Mouse (Mus musculus) neural tube, embryonic 12.5 days (tissue): ENCODE results near the gene Fmnl2. TPM values are rescaled to one million over a fixed set of nuclear protein-coding genes. Genes with fewer than 3 reads are reported as not detected.
A peak's percentile ranks its signal among the peaks of the same experiment; 100 is the strongest.

Experiments
- ATAC-seq: fragments of 200-750 bp; cut with Nextera tagmentation; 2 replicates; pipeline ENCODE4 v1.8.0; 2017; ENCODE audit warnings: low read depth, mild to moderate bottlenecking, moderate TSS enrichment, moderate library complexity; ENCODE audit not compliant: low FRiP score
- H3K27ac ChIP-seq: fragments of 300-500 bp; sonication (generic); 2 replicates; pipeline ENCODE4 v1.5.1; 2016
- H3K27me3 ChIP-seq: fragments of 300-500 bp; sonication (generic); replicated peaks from 2 replicates; pipeline ENCODE4 v1.6.1; 2016; ENCODE audit warnings: mild to moderate bottlenecking
- H3K36me3 ChIP-seq: fragments of 300-500 bp; sonication (generic); 2 replicates; pipeline ENCODE4 v1.6.1; 2016; ENCODE audit warnings: mild to moderate bottlenecking
- H3K4me1 ChIP-seq: fragments of 300-500 bp; sonication (generic); 2 replicates; pipeline ENCODE4 v1.6.1; 2016
- H3K4me2 ChIP-seq: fragments of 300-500 bp; sonication (generic); replicated peaks from 2 replicates; pipeline ENCODE4 v1.6.1; 2016; ENCODE audit warnings: mild to moderate bottlenecking
- H3K4me3 ChIP-seq: fragments of 300-500 bp; sonication (generic); 2 replicates; pipeline ENCODE4 v1.5.1; 2016
- H3K9ac ChIP-seq: fragments of 300-500 bp; sonication (generic); 2 replicates; pipeline ENCODE4 v1.6.1; 2016; ENCODE audit warnings: mild to moderate bottlenecking
- H3K9me3 ChIP-seq: fragments of 300-500 bp; sonication (generic); 2 replicates; pipeline ENCODE4 v1.6.1; 2016; ENCODE audit warnings: mild to moderate bottlenecking
- WGBS: fragments of 180-500 bp; shearing (Covaris S2); methylation state at CpG from one replicate; pipeline ENCODE4 v1.1.7; 2016; 5-methylcytosine and 5-hydroxymethylcytosine counted together
- polyA plus RNA-seq: library from polyadenylated mRNA; unstranded; fragments of >200 nt; fragmentation: Nextera tagmentation; extraction: Ambion mirVana; gene quantifications from 2 replicates; pipeline ENCODE4 v1.2.1, GENCODE M21; 2016

Fmnl2 gene
- polyA plus RNA-seq, 1 experiment from 2014 or later, result 10.7 TPM

GRCm38 (mm10) chr2:53083241-53083640, 225.6 kb downstream of the Fmnl2 start:
- no peak overlapping the region for H3K4me3 ChIP-seq
- WGBS, result 41% methylated on average over 1 of the region's 1 CpGs
- H3K9me3 ChIP-seq, result no peaks in the 10 kb centered on the region
- H3K36me3 ChIP-seq, result no peaks in the 10 kb centered on the region
- no peak for ATAC-seq
- H3K27ac ChIP-seq, result no peak overlapping the region
- peaks cover 7% of the 10 kb centered on the region; the same call in 1 of the 2 replicates for H3K4me1 ChIP-seq
- no peak overlapping the region for H3K4me2 ChIP-seq
- H3K27me3 ChIP-seq, result no peaks in the 10 kb centered on the region
- H3K9ac ChIP-seq, result no peak overlapping the region

DNA sequence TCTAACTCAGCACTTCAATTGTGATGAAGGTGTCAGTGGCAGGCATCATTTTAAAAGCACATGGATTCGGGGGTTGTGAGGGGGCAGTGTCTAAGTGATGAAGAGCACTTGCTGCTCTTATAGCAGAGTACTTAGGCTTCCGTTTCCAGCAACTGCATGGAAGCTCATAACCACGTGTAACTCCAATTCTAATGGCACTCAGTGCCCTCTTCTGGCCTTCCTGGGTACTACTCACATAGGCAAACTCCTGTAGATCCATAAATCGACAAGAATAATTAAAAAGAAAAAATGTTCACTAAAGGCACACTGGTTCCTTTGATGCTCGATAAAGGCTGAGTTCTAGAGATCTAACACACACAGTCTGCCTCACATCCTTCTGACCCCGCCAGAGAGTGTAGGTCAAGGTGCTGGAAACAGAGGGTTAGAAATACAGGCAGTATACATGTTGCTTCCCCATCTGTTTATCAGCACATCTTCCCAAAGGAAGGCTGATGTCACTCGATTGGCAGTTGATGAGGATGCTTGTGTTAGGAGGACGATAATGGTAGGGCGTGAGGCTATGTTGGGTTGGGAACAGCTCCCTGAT, 228.1 kb downstream of the Fmnl2 start:
- H3K9ac ChIP-seq, result no peak overlapping the region
- H3K4me2 ChIP-seq, result no peak overlapping the region
- 0 out of 2 replicates have a peak, but pooled peaks cover 3% of the 10 kb centered on the region for H3K36me3 ChIP-seq
- no peak overlapping the region for H3K27ac ChIP-seq
- peak; percentile 37; the same call in 1 of the 2 replicates for ATAC-seq
- peaks cover 7% of the 10 kb centered on the region; the same call in 1 of the 2 replicates for H3K4me1 ChIP-seq
- H3K9me3 ChIP-seq, result no peaks in the 10 kb centered on the region
- no peak overlapping the region for H3K4me3 ChIP-seq
- no peaks in the 10 kb centered on the region for H3K27me3 ChIP-seq
- WGBS, result 61% methylated on average over 9 of the region's 9 CpGs

DNA sequence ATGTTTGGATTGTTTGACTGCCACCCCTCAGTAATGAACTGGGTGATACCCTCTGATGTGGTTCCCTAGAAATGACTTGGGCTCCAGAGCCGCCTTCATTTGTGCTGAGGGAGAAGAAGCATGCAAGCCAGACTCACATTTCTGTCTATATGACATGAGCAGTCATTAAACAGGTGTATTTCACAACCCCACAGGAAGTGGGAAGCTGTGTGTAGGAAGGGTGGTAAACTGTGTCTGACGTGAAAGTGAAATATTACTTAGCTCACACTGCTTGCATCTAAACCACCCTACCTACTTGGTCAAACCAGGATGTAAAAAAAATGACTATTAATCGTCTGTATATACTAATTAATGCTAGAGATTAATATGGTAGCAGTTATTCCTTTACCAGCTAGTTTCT, 231.1 kb downstream of the Fmnl2 start:
- no peaks in the 10 kb centered on the region for H3K4me1 ChIP-seq
- no peak overlapping the region for H3K9ac ChIP-seq
- no peaks in the 10 kb centered on the region for H3K9me3 ChIP-seq
- H3K27me3 ChIP-seq, result no peaks in the 10 kb centered on the region
- WGBS, result 90% methylated on average over 3 of the region's 3 CpGs
- no peak overlapping the region for H3K4me2 ChIP-seq
- no peak overlapping the region for H3K27ac ChIP-seq
- no peak overlapping the region for H3K4me3 ChIP-seq
- H3K36me3 ChIP-seq, result 0 out of 2 replicates have a peak, but pooled peaks cover 3% of the 10 kb centered on the region
- no peak for ATAC-seq

DNA sequence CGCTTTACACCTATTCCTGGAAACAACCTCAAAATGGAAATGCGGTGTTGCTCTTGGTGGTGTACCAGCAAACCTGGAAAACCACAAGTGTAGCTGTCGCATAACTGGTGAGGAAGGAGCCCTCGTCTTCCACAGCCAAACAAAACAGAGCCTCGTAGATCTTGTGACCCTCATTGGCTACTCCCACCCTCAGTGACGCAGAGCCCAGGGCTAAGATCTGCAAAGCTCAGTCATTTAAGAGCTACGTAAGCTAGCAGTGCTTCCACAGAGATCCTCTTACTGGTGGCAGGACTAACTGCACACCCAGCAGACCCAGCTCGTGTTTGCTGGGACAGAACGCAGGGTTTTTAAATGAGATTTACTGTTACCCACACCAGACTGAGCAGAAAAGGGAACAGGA, 237.4 kb downstream of the Fmnl2 start:
- ATAC-seq, result no peak
- H3K27me3 ChIP-seq, result no peaks in the 10 kb centered on the region
- H3K27ac ChIP-seq, result no peak overlapping the region
- no peak overlapping the region for H3K4me3 ChIP-seq
- no peak overlapping the region for H3K9ac ChIP-seq
- no peaks in the 10 kb centered on the region for H3K9me3 ChIP-seq
- H3K36me3 ChIP-seq, result peaks cover 6% of the 10 kb centered on the region; the same call in 1 of the 2 replicates
- WGBS, result 92% methylated on average over 9 of the region's 9 CpGs
- no peak overlapping the region for H3K4me2 ChIP-seq
- no peaks in the 10 kb centered on the region for H3K4me1 ChIP-seq

DNA sequence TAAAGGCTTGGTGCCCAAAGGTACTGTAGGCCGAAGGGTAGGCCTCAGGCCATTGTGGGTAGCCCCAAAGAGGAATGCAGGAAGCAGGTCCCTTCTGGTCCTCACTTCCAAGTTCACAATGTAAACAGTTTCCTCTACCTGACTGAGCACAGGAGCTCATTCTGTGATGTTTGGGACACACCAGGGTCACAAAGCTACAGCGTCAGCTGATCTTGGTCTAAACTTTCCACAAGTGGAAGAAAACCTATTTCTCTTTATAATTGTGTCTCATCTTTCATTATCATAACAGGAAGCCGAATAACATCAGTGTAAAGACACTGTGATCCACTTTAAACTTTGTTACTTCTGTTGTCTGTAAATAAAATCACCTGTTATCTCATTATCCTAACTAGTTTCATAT, 237.8 kb downstream of the Fmnl2 start:
- H3K4me1 ChIP-seq, result no peaks in the 10 kb centered on the region
- no peak for ATAC-seq
- no peak overlapping the region for H3K27ac ChIP-seq
- H3K36me3 ChIP-seq, result peaks cover 3% of the 10 kb centered on the region; the same call in 1 of the 2 replicates
- no peak overlapping the region for H3K4me3 ChIP-seq
- H3K9ac ChIP-seq, result no peak overlapping the region
- 96% methylated on average over 3 of the region's 3 CpGs for WGBS
- no peak overlapping the region for H3K4me2 ChIP-seq
- H3K27me3 ChIP-seq, result no peaks in the 10 kb centered on the region
- no peaks in the 10 kb centered on the region for H3K9me3 ChIP-seq

GRCm38 (mm10) chr2:53100093-53100492, 242.4 kb downstream of the Fmnl2 start:
- Histone ChIP-seq H3K27me3 (no peaks in the 10 kb centered on the region), H3K27ac (no peak overlapping the region), H3K9me3 (no peaks in the 10 kb centered on the region), H3K4me1 (no peaks in the 10 kb centered on the region), H3K9ac (no peak overlapping the region), H3K4me3 (no peak overlapping the region), H3K4me2 (no peak overlapping the region), H3K36me3 (peaks cover 30% of the 10 kb centered on the region; the same call in 1 of the 2 replicates)
- ATAC-seq, result no peak
- whole genome bisulfite sequencing, result 29% methylated on average over 2 of the region's 2 CpGs

DNA sequence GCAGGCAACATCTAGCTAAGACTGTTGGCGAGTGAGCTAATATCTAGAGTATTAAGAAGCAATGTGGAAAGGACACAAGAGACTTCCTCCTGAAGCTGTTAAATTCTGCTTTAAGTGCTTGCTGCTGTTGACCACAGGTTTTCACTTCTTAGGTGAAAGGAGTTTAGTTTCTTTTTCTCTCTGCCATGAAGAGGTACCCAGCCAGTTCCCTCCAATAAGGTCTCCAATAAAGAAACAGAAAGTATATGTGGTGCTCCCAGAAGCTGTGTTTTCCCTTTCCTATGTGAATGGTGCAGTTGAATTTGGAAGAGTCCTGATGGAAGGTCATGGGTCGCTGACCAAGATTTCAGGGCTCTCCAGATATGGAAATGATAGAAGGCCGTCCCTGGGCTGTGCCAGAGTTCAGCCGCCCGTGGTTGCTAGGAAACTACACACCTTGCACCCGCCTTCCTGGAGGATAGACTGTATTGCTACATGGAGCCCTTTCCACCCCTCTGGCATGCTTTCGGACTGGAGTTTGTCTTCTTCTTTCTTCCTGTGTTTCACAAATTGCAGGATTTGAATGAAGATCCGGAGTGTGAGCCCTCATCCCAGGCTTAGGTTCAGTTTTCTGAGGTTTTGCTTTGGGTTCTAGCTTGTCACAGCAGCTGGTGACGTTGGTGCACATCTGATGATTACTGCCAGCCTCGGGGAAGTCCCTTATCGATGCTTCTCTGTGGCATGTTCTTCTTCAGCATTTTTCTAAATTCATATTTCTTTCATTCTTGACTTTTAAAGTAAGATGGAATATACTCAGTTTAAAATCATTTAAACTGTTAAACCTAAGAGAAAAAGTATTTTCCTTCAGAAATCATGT, 244.5 kb downstream of the Fmnl2 start:
- no peaks in the 10 kb centered on the region for H3K27me3 ChIP-seq
- WGBS, result 89% methylated on average over 11 of the region's 11 CpGs
- H3K36me3 ChIP-seq, result peaks cover 49% of the 10 kb centered on the region
- no peaks in the 10 kb centered on the region for H3K4me1 ChIP-seq
- H3K4me3 ChIP-seq, result no peak overlapping the region
- H3K9ac ChIP-seq, result no peak overlapping the region
- no peaks in the 10 kb centered on the region for H3K9me3 ChIP-seq
- no peak overlapping the region for H3K4me2 ChIP-seq
- no peak for ATAC-seq
- no peak overlapping the region for H3K27ac ChIP-seq

GRCm38 (mm10) chr2:53102901-53103300, 245.2 kb downstream of the Fmnl2 start:
- H3K9ac ChIP-seq, result no peak overlapping the region
- no peaks in the 10 kb centered on the region for H3K27me3 ChIP-seq
- ATAC-seq, result no peak
- H3K36me3 ChIP-seq, result peaks cover 52% of the 10 kb centered on the region
- no peaks in the 10 kb centered on the region for H3K9me3 ChIP-seq
- H3K4me1 ChIP-seq, result no peaks in the 10 kb centered on the region
- no peak overlapping the region for H3K27ac ChIP-seq
- no peak overlapping the region for H3K4me3 ChIP-seq
- no peak overlapping the region for H3K4me2 ChIP-seq
- WGBS, result 97% methylated on average over 2 of the region's 2 CpGs

GRCm38 (mm10) chr2:53105408-53105807, 247.7 kb downstream of the Fmnl2 start:
- Histone ChIP-seq H3K27ac (no peak overlapping the region), H3K36me3 (peaks cover 75% of the 10 kb centered on the region), H3K4me3 (no peak overlapping the region), H3K4me2 (no peak overlapping the region), H3K27me3 (no peaks in the 10 kb centered on the region), H3K4me1 (no peaks in the 10 kb centered on the region), H3K9ac (no peak overlapping the region), H3K9me3 (no peaks in the 10 kb centered on the region)
- 91% methylated on average over 10 of the region's 10 CpGs for WGBS
- no peak for ATAC-seq

DNA sequence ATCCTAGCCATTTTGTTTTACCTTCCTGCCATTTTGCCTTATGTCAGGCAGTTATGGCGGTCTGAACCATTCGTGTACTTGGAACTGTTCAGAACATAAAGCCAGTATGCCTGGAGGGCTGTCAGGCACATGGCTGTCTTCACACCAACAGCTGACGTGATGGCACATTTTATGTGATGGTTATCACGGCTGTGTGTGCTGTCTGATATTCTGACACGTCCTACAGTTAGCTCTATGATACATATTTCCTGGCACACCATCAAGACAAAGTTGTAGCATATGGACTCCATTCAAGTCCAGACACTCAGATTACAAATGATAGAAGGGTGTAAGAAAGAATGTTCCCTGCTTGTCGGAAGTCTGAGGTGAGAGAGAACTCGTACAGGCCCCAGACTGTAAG, 248.4 kb downstream of the Fmnl2 start:
- H3K4me2 ChIP-seq, result no peak overlapping the region
- H3K27ac ChIP-seq, result no peak overlapping the region
- no peak overlapping the region for H3K9ac ChIP-seq
- H3K36me3 ChIP-seq, result peaks cover 81% of the 10 kb centered on the region
- H3K9me3 ChIP-seq, result no peaks in the 10 kb centered on the region
- no peak overlapping the region for H3K4me3 ChIP-seq
- no peak for ATAC-seq
- no peaks in the 10 kb centered on the region for H3K4me1 ChIP-seq
- 91% methylated on average over 7 of the region's 7 CpGs for WGBS
- no peaks in the 10 kb centered on the region for H3K27me3 ChIP-seq

DNA sequence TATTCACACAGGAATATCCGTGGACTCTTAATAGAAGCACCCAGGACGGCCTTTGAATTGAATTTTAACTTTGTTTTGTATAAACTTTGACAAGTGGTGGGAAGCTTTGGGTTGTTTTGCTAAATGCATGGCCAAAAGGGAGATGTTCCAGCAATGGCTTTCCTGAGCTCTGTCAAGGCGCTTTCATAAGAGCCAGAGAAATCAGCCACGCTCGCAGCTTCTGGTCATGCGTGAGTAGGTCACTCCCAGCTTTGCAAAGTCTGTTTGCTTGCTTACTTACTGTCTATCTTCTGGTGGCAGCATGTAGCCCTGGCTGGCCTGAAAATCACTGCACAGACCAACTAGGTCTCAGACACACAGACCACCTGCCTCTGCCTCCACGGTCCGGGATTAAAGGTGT, 248.8 kb downstream of the Fmnl2 start:
- no peak overlapping the region for H3K4me3 ChIP-seq
- H3K27ac ChIP-seq, result no peak overlapping the region
- no peak overlapping the region for H3K4me2 ChIP-seq
- no peak for ATAC-seq
- H3K27me3 ChIP-seq, result no peaks in the 10 kb centered on the region
- H3K36me3 ChIP-seq, result peaks cover 79% of the 10 kb centered on the region
- H3K4me1 ChIP-seq, result no peaks in the 10 kb centered on the region
- no peak overlapping the region for H3K9ac ChIP-seq
- 96% methylated on average over 8 of the region's 8 CpGs for WGBS
- no peaks in the 10 kb centered on the region for H3K9me3 ChIP-seq

DNA sequence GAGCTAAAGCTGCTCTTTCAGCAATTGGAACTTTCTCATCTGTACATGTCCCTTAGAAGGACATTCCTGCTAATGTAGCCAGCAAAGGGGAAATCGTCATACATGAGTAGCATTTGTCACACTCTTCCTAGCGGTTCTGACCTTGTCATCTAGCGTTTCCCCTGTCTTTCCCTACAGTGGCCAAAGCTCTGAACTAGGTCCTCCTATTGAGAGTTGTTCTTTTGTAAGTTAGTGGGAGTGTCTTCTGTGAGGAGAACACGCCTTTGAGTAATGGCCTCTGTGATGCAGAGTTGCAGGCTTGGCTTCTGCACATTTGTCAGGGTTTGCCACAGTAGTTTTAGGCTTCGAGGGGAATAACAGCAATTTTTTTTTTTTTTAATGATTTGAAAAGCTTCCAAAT, 250.9 kb downstream of the Fmnl2 start:
- H3K36me3 ChIP-seq, result peaks cover 76% of the 10 kb centered on the region
- no peak overlapping the region for H3K27ac ChIP-seq
- no peaks in the 10 kb centered on the region for H3K9me3 ChIP-seq
- H3K27me3 ChIP-seq, result no peaks in the 10 kb centered on the region
- no peaks in the 10 kb centered on the region for H3K4me1 ChIP-seq
- no peak for ATAC-seq
- no peak overlapping the region for H3K9ac ChIP-seq
- no peak overlapping the region for H3K4me2 ChIP-seq
- 70% methylated on average over 5 of the region's 5 CpGs for WGBS
- H3K4me3 ChIP-seq, result no peak overlapping the region
